Mouse (Mus musculus) C2C12 (cell line): ENCODE measurements around the gene Slc22a15.

Experiments
- CTCF ChIP-seq: IDR thresholded peaks from one replicate; pipeline ENCODE4 v1.5.1; 2011; ENCODE audit not compliant: control insufficient read depth, insufficient read depth, insufficient read length
- FOSL1 ChIP-seq: IDR thresholded peaks from one replicate; pipeline ENCODE4 v1.8.0; 2011; ENCODE audit warnings: mild to moderate bottlenecking, low read length; ENCODE audit not compliant: poor library complexity, insufficient read depth, severe bottlenecking
- MAX ChIP-seq: IDR thresholded peaks from one replicate; pipeline ENCODE4 v1.6.1; 2011; ENCODE audit warnings: mild to moderate bottlenecking, control low read depth
- MYOD1 ChIP-seq: IDR thresholded peaks from one replicate; pipeline ENCODE4 v1.6.1; 2011; ENCODE audit warnings: low read depth; ENCODE audit not compliant: control insufficient read depth, insufficient read length
- MYOG ChIP-seq: IDR thresholded peaks from one replicate; pipeline ENCODE4 v1.6.1; 2011; ENCODE audit not compliant: control insufficient read depth, insufficient read length; ENCODE audit errors: extremely low read depth
- USF1 ChIP-seq: IDR thresholded peaks from one replicate; pipeline ENCODE4 v1.6.1; 2011; ENCODE audit warnings: low read depth, mild to moderate bottlenecking, control low read depth, moderate library complexity

- TF ChIP-seq USF1: no peak
- TF ChIP-seq CTCF: no peak
- TF ChIP-seq MYOD1: no peak
- TF ChIP-seq MYOG: no peak
- no peak for TF ChIP-seq FOSL1
- no peak for TF ChIP-seq MAX
Observed at GRCm38 (mm10) chr3:101929105-101929876, 5.0 kb upstream of the Slc22a15 start.
